Mouse (Mus musculus): ENCODE measurements around the gene Chic2.

- no peak for TF ChIP-seq CTCF (IDR thresholded peaks at IDR 0.05; ENCODE audit: low read depth)
- no peak for TF ChIP-seq EP300 (optimal IDR thresholded peaks at IDR 0.05)
Measured at GRCm38 (mm10) chr5:75077051-75077380, 32.4 kb upstream of the Chic2 start.
